Mouse (Mus musculus): Measurements from ENCODE around the gene Mst1.

Mst1 gene

GRCm38 (mm10) chr9:108133478-108133877 is 53.2 kb downstream of the Mst1 start:
- no peak for DNase-seq
